Mouse (Mus musculus): ENCODE measurements around the gene Cxcl15. TPM values are rescaled to one million over a fixed set of nuclear protein-coding genes. Genes with fewer than 3 reads are reported as not detected.

The Cxcl15 gene
- total and polyA plus RNA-seq, 2 experiments from 2014 or later = 0.08 to 0.19 TPM

GRCm38 (mm10) chr5:90771369-90771768 lies 23.0 kb upstream of the Cxcl15 start:
- Histone ChIP-seq H3K4me1 (ENCODE audit: control insufficient read depth, insufficient read depth) (no peaks in the 10 kb centered on the region), H3K27ac (ENCODE audit: low read depth) (no peak overlapping the region), H3K36me3 (replicated peaks; ENCODE audit: control insufficient read depth, insufficient read depth, low read length) (no peaks in the 10 kb centered on the region), H3K4me2 (ENCODE audit: low read depth, low read length) (peak overlapping the region; percentile 39; the same call in 1 of the 2 replicates), H3K9me3 (replicated peaks; ENCODE audit: control insufficient read depth, low read length) (no peaks in the 10 kb centered on the region), H3K27me3 (ENCODE audit: control insufficient read depth, insufficient read depth, low read length) (no peaks in the 10 kb centered on the region), H3K9ac (replicated peaks; ENCODE audit: low read depth, low read length) (no peak overlapping the region), H3K4me3 (ENCODE audit: low read depth, low read length) (no peak overlapping the region)
- 63% methylated on average over 3 of the region's 3 CpGs for WGBS
- ATAC-seq (ENCODE audit: insufficient read depth, low read depth) (no peak), DNase-seq (ENCODE audit: low spot score) (no peak)
- TF ChIP-seq EP300 (IDR thresholded peaks at IDR 0.05; ENCODE audit: low read depth) = no peak
- no peak for TF ChIP-seq CTCF (IDR thresholded peaks at IDR 0.05; ENCODE audit: low read depth)

DNA sequence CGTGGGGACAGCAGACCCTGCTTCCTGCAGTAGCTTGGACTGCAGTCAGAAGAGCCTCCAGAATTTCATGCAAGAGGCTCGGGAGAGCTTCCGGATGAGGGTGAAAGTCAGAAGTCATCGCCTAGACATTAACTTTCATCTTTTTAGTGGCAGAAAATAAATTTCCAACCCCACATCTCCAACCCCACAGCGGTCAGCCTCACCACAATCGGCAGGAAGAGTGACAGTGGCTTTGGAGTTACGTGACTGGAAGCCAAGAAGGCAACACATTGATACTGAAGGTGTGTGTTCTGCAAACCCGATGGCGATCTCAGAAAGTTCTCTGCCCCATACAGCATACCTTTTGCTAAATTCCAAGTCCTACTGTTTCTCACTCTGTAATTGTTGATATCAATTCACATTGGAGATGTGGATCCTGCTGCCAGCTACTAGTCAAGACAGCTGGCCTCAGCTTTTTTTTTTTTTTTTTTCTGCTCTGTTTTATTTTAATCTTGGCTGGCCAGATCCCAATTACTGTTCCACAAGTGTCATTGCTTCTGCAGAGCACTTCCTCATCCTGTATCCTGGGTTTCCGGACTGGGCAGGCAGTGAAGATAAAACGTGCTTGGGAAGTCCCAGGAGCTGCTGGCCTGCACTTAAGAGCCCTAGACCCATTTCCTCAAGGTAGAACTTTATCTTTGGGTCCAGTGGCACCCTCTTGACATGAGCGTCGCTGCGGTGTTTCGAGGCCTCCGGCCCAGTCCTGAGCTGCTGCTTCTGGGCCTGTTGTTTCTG lies 22.3 kb upstream of the Cxcl15 start, which contains the start of gene Pf4:
Pf4 (plus strand) TSS at position 556 of the 774 bp plus-strand sequence.
- peak; percentile 66 for ATAC-seq (ENCODE audit: insufficient read depth, low read depth)
- Histone ChIP-seq H3K4me3 (ENCODE audit: low read depth, low read length) (peak within 1 kb of the TSS; percentile 12; the same call in 1 of the 2 replicates), H3K9ac (replicated peaks; ENCODE audit: low read depth, low read length) (no peak within 1 kb of the TSS), H3K4me1 (ENCODE audit: control insufficient read depth, insufficient read depth) (no peaks in the 10 kb centered on the region), H3K36me3 (replicated peaks; ENCODE audit: control insufficient read depth, insufficient read depth, low read length) (no peaks in the 10 kb centered on the region), H3K27me3 (ENCODE audit: control insufficient read depth, insufficient read depth, low read length) (no peaks in the 10 kb centered on the region), H3K27ac (ENCODE audit: low read depth) (0 out of 2 replicates have a peak within 1 kb of the TSS, but pooled peaks have one; percentile 34), H3K9me3 (replicated peaks; ENCODE audit: control insufficient read depth, low read length) (no peaks in the 10 kb centered on the region), H3K4me2 (ENCODE audit: low read depth, low read length) (peak within 1 kb of the TSS; percentile 39)
- TF ChIP-seq CTCF (IDR thresholded peaks at IDR 0.05; ENCODE audit: low read depth) = no peak
- no peak for TF ChIP-seq EP300 (IDR thresholded peaks at IDR 0.05; ENCODE audit: low read depth)
- DNase-seq (ENCODE audit: low spot score) = peak; percentile 60
- WGBS = 42% methylated on average over 16 of the region's 16 CpGs

DNA sequence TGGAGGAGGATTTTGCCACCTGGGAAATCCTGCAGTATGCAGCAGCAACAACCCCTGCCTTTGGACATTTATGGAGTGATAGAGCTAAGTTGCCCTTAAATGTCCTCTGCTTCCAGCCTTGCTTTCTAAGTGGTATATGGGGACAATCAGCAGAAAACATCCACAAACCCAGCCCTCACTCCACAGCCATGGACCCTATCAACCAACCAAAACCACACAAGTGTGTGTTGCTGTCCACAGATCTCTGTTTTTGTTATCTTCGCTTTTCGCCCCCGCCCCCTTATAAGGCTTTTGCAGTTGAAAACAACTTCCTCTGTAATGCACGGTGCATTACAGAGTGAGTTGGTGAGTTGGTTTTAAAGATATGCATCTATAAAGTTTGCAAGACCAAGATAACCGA lies 18.8 kb upstream of the Cxcl15 start:
- DNase-seq (ENCODE audit: low spot score) = no peak
- Histone ChIP-seq H3K9ac (replicated peaks; ENCODE audit: low read depth, low read length) (no peak overlapping the region), H3K4me1 (ENCODE audit: control insufficient read depth, insufficient read depth) (no peaks in the 10 kb centered on the region), H3K36me3 (replicated peaks; ENCODE audit: control insufficient read depth, insufficient read depth, low read length) (no peaks in the 10 kb centered on the region), H3K4me2 (ENCODE audit: low read depth, low read length) (no peak overlapping the region), H3K9me3 (replicated peaks; ENCODE audit: control insufficient read depth, low read length) (no peaks in the 10 kb centered on the region), H3K4me3 (ENCODE audit: low read depth, low read length) (no peak overlapping the region), H3K27ac (ENCODE audit: low read depth) (no peak overlapping the region), H3K27me3 (ENCODE audit: control insufficient read depth, insufficient read depth, low read length) (no peaks in the 10 kb centered on the region)
- 70% methylated on average over 5 of the region's 5 CpGs for WGBS
- no peak for ATAC-seq (ENCODE audit: insufficient read depth, low read depth)
- no peak for TF ChIP-seq EP300 (IDR thresholded peaks at IDR 0.05; ENCODE audit: low read depth)
- no peak for TF ChIP-seq CTCF (IDR thresholded peaks at IDR 0.05; ENCODE audit: low read depth)

GRCm38 (mm10) chr5:90777621-90778020 lies 16.7 kb upstream of the Cxcl15 start:
- no peak overlapping the region for H3K27ac ChIP-seq (ENCODE audit: low read depth)
- no peak overlapping the region for H3K9ac ChIP-seq (replicated peaks; ENCODE audit: low read depth, low read length)
- H3K36me3 ChIP-seq (replicated peaks; ENCODE audit: control insufficient read depth, insufficient read depth, low read length) = no peaks in the 10 kb centered on the region
- no peak for TF ChIP-seq CTCF (IDR thresholded peaks at IDR 0.05; ENCODE audit: low read depth)
- TF ChIP-seq EP300 (IDR thresholded peaks at IDR 0.05; ENCODE audit: low read depth) = no peak
- 80% methylated on average over 10 of the region's 10 CpGs for WGBS
- H3K9me3 ChIP-seq (replicated peaks; ENCODE audit: control insufficient read depth, low read length) = no peaks in the 10 kb centered on the region
- H3K4me3 ChIP-seq (ENCODE audit: low read depth, low read length) = no peak overlapping the region
- no peak for DNase-seq (ENCODE audit: low spot score)
- ATAC-seq (ENCODE audit: insufficient read depth, low read depth) = no peak
- no peak overlapping the region for H3K4me2 ChIP-seq (ENCODE audit: low read depth, low read length)
- no peaks in the 10 kb centered on the region for H3K4me1 ChIP-seq (ENCODE audit: control insufficient read depth, insufficient read depth)
- H3K27me3 ChIP-seq (ENCODE audit: control insufficient read depth, insufficient read depth, low read length) = no peaks in the 10 kb centered on the region

DNA sequence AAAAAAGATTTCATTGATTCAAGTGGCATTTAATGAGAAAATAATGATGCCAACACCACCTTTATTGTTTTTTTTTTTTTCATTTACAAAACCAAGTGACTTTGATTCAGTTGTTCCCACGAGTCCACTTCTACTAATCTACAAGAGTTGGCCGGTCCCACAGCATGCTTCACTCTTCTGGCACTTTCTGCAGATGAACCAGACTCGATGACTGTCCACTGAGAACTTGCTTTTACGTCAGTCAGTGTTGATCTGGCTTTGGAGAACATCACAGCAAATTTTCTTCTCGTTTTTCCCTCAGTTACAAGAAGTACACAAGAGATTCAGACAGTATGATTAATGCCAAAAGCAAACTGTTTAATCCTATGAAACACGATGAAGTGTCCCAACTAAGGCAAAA lies 15.5 kb upstream of the Cxcl15 start:
- H3K9ac ChIP-seq (replicated peaks; ENCODE audit: low read depth, low read length) = no peak overlapping the region
- no peak overlapping the region for H3K27ac ChIP-seq (ENCODE audit: low read depth)
- H3K27me3 ChIP-seq (ENCODE audit: control insufficient read depth, insufficient read depth, low read length) = no peaks in the 10 kb centered on the region
- no peaks in the 10 kb centered on the region for H3K4me1 ChIP-seq (ENCODE audit: control insufficient read depth, insufficient read depth)
- TF ChIP-seq CTCF (IDR thresholded peaks at IDR 0.05; ENCODE audit: low read depth) (no peak), EP300 (IDR thresholded peaks at IDR 0.05; ENCODE audit: low read depth) (no peak)
- H3K9me3 ChIP-seq (replicated peaks; ENCODE audit: control insufficient read depth, low read length) = no peaks in the 10 kb centered on the region
- ATAC-seq (ENCODE audit: insufficient read depth, low read depth) (no peak), DNase-seq (ENCODE audit: low spot score) (no peak)
- 58% methylated on average over 6 of the region's 6 CpGs for WGBS
- no peak overlapping the region for H3K4me3 ChIP-seq (ENCODE audit: low read depth, low read length)
- no peak overlapping the region for H3K4me2 ChIP-seq (ENCODE audit: low read depth, low read length)
- H3K36me3 ChIP-seq (replicated peaks; ENCODE audit: control insufficient read depth, insufficient read depth, low read length) = no peaks in the 10 kb centered on the region
